Mouse (Mus musculus) heart, postnatal 0 days (tissue): ENCODE data around the gene Col1a2.

ENCODE experiments used
- CTCF ChIP-seq: IDR thresholded peaks from 2 replicates; pipeline ENCODE4 v1.5.1; 2016; ENCODE audit warnings: antibody characterized with exemption, control low read depth, low read depth
- EP300 ChIP-seq: IDR thresholded peaks from 2 replicates; pipeline ENCODE4 v1.6.1; 2016; ENCODE audit warnings: antibody characterized with exemption, low read depth

DNA sequence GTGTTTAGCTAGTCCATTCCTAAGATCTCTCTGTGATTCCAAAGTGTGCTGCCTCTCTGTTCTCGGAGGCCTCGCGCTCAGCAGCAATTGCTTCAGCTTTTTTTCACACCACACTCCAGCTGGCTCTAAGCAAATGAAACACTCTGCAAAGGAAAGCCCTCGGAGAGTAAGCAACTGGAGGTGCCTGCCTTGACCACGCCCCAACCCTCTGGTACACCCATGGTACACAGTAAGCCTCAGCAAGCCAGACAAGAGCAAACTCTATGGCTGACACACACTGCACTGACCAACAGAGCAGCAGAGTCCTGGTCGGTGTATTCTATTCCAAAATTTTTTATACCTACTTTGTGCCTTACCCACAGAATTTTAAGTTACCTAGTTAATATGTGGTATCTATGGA is 78.9 kb downstream of the Col1a2 start:
- no peak for TF ChIP-seq CTCF
- TF ChIP-seq EP300 = no peak
